Mouse (Mus musculus) c-Kit-negative CD71-positive TER-119-positive erythroid progenitor cells, embryonic 14.5 days (primary cell): Measurements from ENCODE around the gene Olfr145.
A peak's percentile ranks its signal among the peaks of the same experiment; 100 is the strongest.

ENCODE experiments used
- DNase-seq: peaks from one replicate; pipeline ENCODE4 v3.0.0-alpha.2; 2013; ENCODE audit warnings: low read depth, low spot score

Gene Olfr145

DNA sequence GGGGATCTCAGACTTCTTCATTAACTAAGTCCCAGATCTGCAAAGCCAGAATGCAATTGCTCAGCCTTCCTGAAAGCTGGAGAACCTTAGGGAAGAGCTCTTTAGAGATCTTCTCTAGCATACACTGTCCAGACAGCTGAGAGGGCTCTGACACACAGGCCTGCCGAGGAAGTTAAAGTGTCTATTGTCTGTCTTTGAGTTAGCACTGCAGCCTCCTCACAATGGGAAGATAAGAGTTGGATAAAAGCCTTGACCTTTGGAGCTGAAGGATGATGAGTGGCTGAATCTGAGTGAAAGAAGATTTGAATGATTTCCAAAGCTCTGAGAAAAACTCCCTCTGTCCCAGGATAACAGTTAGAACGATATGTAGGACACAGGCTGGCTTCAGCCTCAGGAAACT lies at the start of gene Olfr145:
TSS of gene Olfr145 (plus strand) at position 64 of the 400 bp plus-strand sequence.
- DNase-seq: no peak

GRCm38 (mm10) chr9:37849267-37849666 lies 47.3 kb upstream of the Olfr145 start:
- no peak for DNase-seq

DNA sequence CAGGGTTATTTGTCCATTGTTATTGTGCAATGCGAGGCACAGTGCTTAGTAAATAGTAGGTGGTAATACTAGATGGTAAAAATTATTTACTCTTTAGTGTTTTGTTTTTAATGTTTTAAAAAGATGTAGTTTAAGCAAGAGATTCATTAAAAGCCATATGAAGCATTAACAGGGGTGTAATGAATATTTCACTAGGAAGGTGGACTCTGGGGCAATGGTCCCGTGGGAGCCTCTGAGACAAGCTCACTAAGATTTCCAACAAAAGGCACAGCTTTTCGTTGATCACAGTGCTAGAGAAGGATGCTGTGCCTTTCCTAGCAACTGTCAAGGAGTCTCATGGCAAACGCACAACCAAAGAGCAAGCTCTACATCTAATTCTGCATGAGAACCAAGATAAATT lies 42.6 kb upstream of the Olfr145 start, which contains the start of gene Olfr877:
TSS of gene Olfr877 (plus strand) at position 301 of the 400 bp plus-strand sequence.
- no peak for DNase-seq

GRCm38 (mm10) chr9:37863325-37863724 lies 33.2 kb upstream of the Olfr145 start:
- DNase-seq: no peak

DNA sequence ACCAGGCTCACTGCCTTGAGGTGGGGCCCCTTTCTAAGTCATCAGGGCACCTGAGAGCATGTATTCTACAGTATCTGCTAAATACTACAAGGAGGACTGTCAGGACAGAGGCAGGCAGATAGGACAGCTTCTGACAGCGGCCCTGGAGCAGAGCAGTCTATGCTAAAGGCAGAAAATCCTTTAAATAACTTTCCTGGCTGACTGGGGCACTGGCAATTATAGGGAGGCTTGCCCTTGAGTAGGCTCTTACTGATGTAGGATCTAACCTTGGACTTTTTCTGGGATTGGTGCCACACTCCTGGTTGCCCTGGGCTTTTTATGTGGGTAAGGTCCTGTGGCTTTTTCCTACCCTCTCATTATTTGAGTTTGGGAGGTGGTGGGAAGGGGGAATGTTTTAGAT lies 26.3 kb upstream of the Olfr145 start:
- DNase-seq: no peak

- DNase-seq: no peak
Observed at GRCm38 (mm10) chr9:37871097-37871496, 25.4 kb upstream of the Olfr145 start.

DNA sequence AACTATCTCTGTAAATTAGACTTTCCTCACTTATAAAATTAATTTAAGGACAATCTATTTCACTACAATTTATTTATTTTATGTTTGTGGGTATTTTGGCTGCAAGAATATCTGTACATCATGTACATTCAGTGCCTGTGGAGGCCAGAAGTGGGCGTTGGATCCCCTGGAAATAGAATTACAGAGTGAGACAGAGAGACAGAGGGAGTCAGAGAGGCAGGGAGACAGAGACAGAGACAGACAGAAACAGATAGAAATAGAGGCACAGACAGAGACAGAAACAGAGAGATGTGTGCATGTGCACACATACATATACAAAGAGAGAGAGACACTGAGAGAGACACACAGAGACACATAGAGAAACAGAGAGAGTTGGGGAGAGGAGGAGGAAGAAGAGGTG lies 25.0 kb upstream of the Olfr145 start:
- no peak for DNase-seq

DNA sequence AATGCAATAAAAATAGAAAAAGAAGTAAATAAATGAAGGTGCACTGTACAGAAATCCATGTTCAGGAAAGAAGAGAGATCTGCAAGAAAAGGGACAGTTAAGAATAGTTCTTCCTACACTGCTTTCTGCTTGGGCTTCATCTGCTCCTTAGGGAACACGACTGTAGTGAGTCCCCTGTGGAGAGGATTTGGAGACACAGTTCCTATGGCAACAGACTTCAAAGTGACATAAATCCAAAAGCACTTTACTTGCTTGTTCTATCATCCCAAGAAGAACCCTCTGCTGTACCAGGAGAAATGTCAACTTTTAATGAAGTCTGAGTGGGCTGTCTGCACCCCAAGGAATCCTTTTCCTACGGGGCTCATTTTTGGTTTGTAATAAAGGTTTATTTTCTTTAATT lies 5.6 kb upstream of the Olfr145 start:
- no peak for DNase-seq

GRCm38 (mm10) chr9:37905555-37905954 lies 9.0 kb downstream of the Olfr145 start:
- no peak for DNase-seq

DNA sequence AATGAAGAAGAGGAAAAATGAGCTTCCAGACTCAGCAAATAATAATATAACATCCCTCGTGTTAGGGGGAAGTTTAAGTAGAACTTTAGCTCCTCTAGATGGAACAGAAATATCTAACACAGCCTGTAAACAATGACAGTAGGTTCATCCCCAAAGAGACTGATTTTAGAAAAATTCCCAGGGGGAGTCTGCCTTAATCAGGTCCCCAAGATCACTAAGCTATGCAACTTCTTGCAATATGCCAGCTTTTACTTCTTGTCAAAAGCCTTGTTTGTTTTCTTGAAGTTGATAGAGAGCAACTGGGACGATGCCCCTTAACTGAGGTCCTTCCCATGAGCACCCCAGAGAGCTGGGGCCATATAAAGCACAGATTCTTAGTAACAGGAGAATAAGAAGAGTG lies 21.0 kb downstream of the Olfr145 start, which contains the start of gene Olfr878:
TSS of gene Olfr878 (plus strand) at position 301 of the 400 bp plus-strand sequence.
- DNase-seq: no peak

- no peak for DNase-seq
Observed at GRCm38 (mm10) chr9:37918018-37918417, 21.5 kb downstream of the Olfr145 start.

- DNase-seq: no peak
Observed at GRCm38 (mm10) chr9:37924194-37924593, 27.7 kb downstream of the Olfr145 start.

DNA sequence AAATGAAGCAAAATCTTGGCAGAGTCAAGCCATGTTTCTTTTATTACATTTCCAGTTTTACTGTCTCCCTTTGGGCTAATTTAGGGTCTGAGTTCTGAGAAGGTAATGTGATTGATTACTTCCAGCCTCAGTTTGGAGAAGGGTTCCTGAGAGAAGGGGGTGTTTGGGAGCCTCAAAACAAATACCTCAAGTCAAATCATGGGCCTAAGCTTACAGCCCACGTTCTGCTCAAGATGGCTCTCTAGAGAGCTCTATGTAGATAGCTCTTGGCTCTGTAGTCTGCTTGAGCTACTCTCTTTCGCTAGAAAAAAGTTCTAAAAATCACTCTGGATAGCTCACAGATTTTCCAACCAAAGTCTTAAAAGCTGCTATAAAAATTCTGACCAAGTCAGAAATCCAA lies 28.9 kb downstream of the Olfr145 start:
- DNase-seq: no peak

GRCm38 (mm10) chr9:37926019-37927013 lies 29.8 kb downstream of the Olfr145 start:
- DNase-seq: no peak

DNA sequence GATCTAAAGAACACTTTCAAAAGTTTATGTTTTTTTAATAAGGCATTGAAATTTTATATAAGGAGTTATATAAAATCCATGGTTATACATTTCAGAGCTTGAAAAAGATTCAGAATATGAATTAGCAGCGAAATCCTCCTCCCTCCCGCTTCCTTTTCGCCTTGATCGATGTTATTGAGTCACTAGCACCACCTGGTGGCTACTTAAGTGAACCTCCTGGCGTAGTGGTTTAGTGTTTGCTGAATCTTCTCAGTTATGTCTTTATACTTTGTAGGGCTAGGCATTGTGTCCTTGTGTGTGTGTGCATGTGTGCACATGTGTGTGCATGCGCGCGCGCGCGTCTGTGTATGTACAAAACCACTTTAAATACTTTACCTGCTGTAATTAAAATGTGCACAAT lies 36.0 kb downstream of the Olfr145 start:
- peak; percentile 2 for DNase-seq

DNA sequence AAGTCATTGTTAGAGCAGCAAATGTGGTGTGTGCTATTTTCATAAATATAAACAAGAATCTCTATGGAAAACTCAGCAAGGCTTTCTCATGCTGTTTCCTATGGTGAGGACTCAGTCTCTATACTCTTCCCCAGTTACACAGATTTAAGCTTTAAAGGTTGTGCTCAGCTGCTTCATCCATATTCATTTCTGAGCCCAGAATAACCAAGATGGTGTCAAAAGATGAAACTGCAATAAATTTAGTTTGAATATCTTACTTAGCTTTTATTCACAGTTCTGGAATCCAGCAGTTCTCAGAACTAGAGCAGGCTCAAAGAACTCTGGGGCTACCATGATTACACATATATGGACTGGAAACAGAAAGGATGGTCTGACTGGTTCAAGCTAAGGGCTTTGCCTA lies 37.6 kb downstream of the Olfr145 start:
- no peak for DNase-seq

- no peak for DNase-seq
Observed at GRCm38 (mm10) chr9:37941167-37941566, 44.6 kb downstream of the Olfr145 start.
